Mouse (Mus musculus) embryonic fibroblast, embryonic 13.5 days (primary cell): ENCODE measurements around the gene Sh3bp2.

Experiments
- CTCF ChIP-seq: IDR thresholded peaks from 2 replicates; pipeline ENCODE4 v1.5.1; 2011; ENCODE audit warnings: mild to moderate bottlenecking, control low read depth, low read length, moderate library complexity, borderline replicate concordance; ENCODE audit not compliant: insufficient read depth
- POLR2A ChIP-seq: IDR thresholded peaks from 2 replicates; pipeline ENCODE4 v1.6.1; 2011; ENCODE audit warnings: low read depth, mild to moderate bottlenecking, control low read depth, low read length, moderate library complexity

GRCm38 (mm10) chr5:34496745-34497144 is 28.9 kb upstream of the Sh3bp2 start:
- TF ChIP-seq CTCF (no peak), POLR2A (no peak)
